Mouse (Mus musculus) MEL (cell line): ENCODE results near the gene Gigyf1. TPM values are rescaled to one million over a fixed set of nuclear protein-coding genes. Genes with fewer than 3 reads are reported as not detected.

Source experiments
- DNase-seq: peaks from one replicate; pipeline ENCODE4 v3.0.0; 2011; ENCODE audit warnings: low read depth, low spot score
- H3K27ac ChIP-seq: 2 replicates; pipeline ENCODE4 v1.5.1; 2012; ENCODE audit warnings: low read depth, mild to moderate bottlenecking, control low read depth, low read length, moderate library complexity; ENCODE audit not compliant: control insufficient read depth
- H3K27me3 ChIP-seq, 2 experiments: fragments of 150-350 bp in 1 of 2; sonication (generic) in 1 of 2; 2 replicates each; pipeline ENCODE4 v1.6.1; 2012; ENCODE audit warnings: low read length in 2 of 2, mild to moderate bottlenecking in 2 of 2, improper control_type of control experiment in 1 of 2, moderate library complexity in 1 of 2; ENCODE audit not compliant: insufficient read depth in 2 of 2, control insufficient read depth in 1 of 2
- H3K36me3 ChIP-seq, 2 experiments: 2 replicates each; pipeline ENCODE4 v1.6.1; 2012 to 2014; ENCODE audit warnings: low read length in 2 of 2, improper control_type of control experiment in 1 of 2, inconsistent platforms in 1 of 2, mild to moderate bottlenecking in 1 of 2; ENCODE audit not compliant: insufficient read depth in 2 of 2, control insufficient read depth in 1 of 2
- H3K4me1 ChIP-seq, 2 experiments: fragments of 150-350 bp in 1 of 2; sonication (generic) in 1 of 2; 2 replicates each; pipeline ENCODE4 v1.6.1; 2012; ENCODE audit warnings: low read length in 2 of 2, improper control_type of control experiment in 1 of 2, mild to moderate bottlenecking in 1 of 2; ENCODE audit not compliant: insufficient read depth in 2 of 2, control insufficient read depth in 1 of 2
- H3K4me3 ChIP-seq, 2 experiments: fragments of 150-350 bp in 1 of 2; sonication (generic) in 1 of 2; 2 replicates each; pipeline ENCODE4 v1.5.1; 2012; ENCODE audit warnings: low read depth in 2 of 2, low read length in 2 of 2, mild to moderate bottlenecking in 2 of 2, moderate library complexity in 2 of 2, control low read depth in 1 of 2, improper control_type of control experiment in 1 of 2; ENCODE audit not compliant: control insufficient read depth in 1 of 2, insufficient read depth in 1 of 2
- H3K79me2 ChIP-seq: 2 replicates; pipeline ENCODE4 v1.6.1; 2012; ENCODE audit warnings: mild to moderate bottlenecking, low read length, moderate library complexity; ENCODE audit not compliant: control insufficient read depth, poor library complexity, insufficient read depth
- H3K9ac ChIP-seq: 2 replicates; pipeline ENCODE4 v1.6.1; 2012; ENCODE audit warnings: low read depth, mild to moderate bottlenecking, control low read depth, low read length, moderate library complexity; ENCODE audit not compliant: control insufficient read depth, poor library complexity, severe bottlenecking
- H3K9me3 ChIP-seq: fragments of 150-350 bp; sonication (generic); replicated peaks from 2 replicates; pipeline ENCODE4 v1.6.1; 2012; ENCODE audit warnings: mild to moderate bottlenecking, low read length, improper control_type of control experiment, moderate library complexity; ENCODE audit not compliant: insufficient read depth
- CHD1 ChIP-seq: IDR thresholded peaks from 2 replicates; pipeline ENCODE4 v1.6.1; 2012; ENCODE audit warnings: low read depth, mild to moderate bottlenecking, inconsistent platforms, low read length, improper control_type of control experiment
- CHD2 ChIP-seq: IDR thresholded peaks from 2 replicates; pipeline ENCODE4 v1.6.1; 2011; ENCODE audit warnings: low read length, improper control_type of control experiment
- EP300 ChIP-seq, 2 experiments: IDR thresholded peaks; 2 replicates each; pipeline ENCODE4 v1.6.1; 2011; ENCODE audit warnings: improper control_type of control experiment in 2 of 2, low read length in 2 of 2, low read depth in 1 of 2, mild to moderate bottlenecking in 1 of 2
- ETS1 ChIP-seq: IDR thresholded peaks from 2 replicates; pipeline ENCODE4 v1.6.1; 2012; ENCODE audit warnings: low read depth, mild to moderate bottlenecking, inconsistent platforms, low read length, improper control_type of control experiment, moderate library complexity
- GATA1 ChIP-seq: IDR thresholded peaks from 2 replicates; pipeline ENCODE4 v1.6.1; 2011; ENCODE audit warnings: low read depth, low read length, improper control_type of control experiment
- HCFC1 ChIP-seq: IDR thresholded peaks from 2 replicates; pipeline ENCODE4 v1.6.1; 2012; ENCODE audit warnings: low read depth, mild to moderate bottlenecking, inconsistent platforms, low read length, improper control_type of control experiment, moderate library complexity
- JUND ChIP-seq: IDR thresholded peaks from 2 replicates; pipeline ENCODE4 v1.6.1; 2011; ENCODE audit warnings: low read depth, mild to moderate bottlenecking, improper control_type of control experiment, low read length
- MAZ ChIP-seq: IDR thresholded peaks from 2 replicates; pipeline ENCODE4 v1.6.1; 2012; ENCODE audit warnings: low read depth, mild to moderate bottlenecking, inconsistent platforms, low read length, improper control_type of control experiment
- MEF2A ChIP-seq: IDR thresholded peaks from 2 replicates; pipeline ENCODE4 v1.6.1; 2014; ENCODE audit warnings: low read depth, mild to moderate bottlenecking, inconsistent platforms, low read length, improper control_type of control experiment; ENCODE audit not compliant: poor library complexity, insufficient replicate concordance, severe bottlenecking; ENCODE audit errors: extremely low read depth
- MXI1 ChIP-seq: IDR thresholded peaks from 2 replicates; pipeline ENCODE4 v1.6.1; 2011; ENCODE audit warnings: mild to moderate bottlenecking, low read depth, low read length, improper control_type of control experiment
- MYB ChIP-seq: IDR thresholded peaks from 2 replicates; pipeline ENCODE4 v1.6.1; 2011; ENCODE audit warnings: mild to moderate bottlenecking, low read depth, low read length, improper control_type of control experiment
- NRF1 ChIP-seq: IDR thresholded peaks from 2 replicates; pipeline ENCODE4 v1.6.1; 2014; ENCODE audit warnings: low read depth, mild to moderate bottlenecking, inconsistent platforms, low read length, improper control_type of control experiment, moderate library complexity; ENCODE audit not compliant: poor library complexity, insufficient read depth, severe bottlenecking
- POLR2A ChIP-seq, 2 experiments: IDR thresholded peaks; 2 replicates each; pipeline ENCODE4 v1.6.1; 2011 to 2012; ENCODE audit warnings: low read length in 2 of 2, mild to moderate bottlenecking in 2 of 2, control low read depth in 1 of 2, improper control_type of control experiment in 1 of 2, low read depth in 1 of 2, moderate library complexity in 1 of 2; ENCODE audit not compliant: control insufficient read depth in 1 of 2, insufficient read depth in 1 of 2, poor library complexity in 1 of 2
- POLR2AphosphoS2 ChIP-seq: IDR thresholded peaks from 2 replicates; pipeline ENCODE4 v1.6.1; 2011; ENCODE audit warnings: low read length, improper control_type of control experiment
- RAD21 ChIP-seq: IDR thresholded peaks from 2 replicates; pipeline ENCODE4 v1.6.1; 2011; ENCODE audit warnings: mild to moderate bottlenecking, low read depth, low read length, improper control_type of control experiment
- RCOR1 ChIP-seq: IDR thresholded peaks from 2 replicates; pipeline ENCODE4 v1.6.1; 2012; ENCODE audit warnings: low read depth, mild to moderate bottlenecking, inconsistent platforms, low read length, improper control_type of control experiment
- SIN3A ChIP-seq: IDR thresholded peaks from 2 replicates; pipeline ENCODE4 v1.6.1; 2012; ENCODE audit warnings: low read length, improper control_type of control experiment, inconsistent platforms
- TCF12 ChIP-seq: IDR thresholded peaks from 2 replicates; pipeline ENCODE4 v1.6.1; 2014; ENCODE audit warnings: low read depth, mild to moderate bottlenecking, inconsistent platforms, low read length, improper control_type of control experiment, moderate library complexity
- UBTF ChIP-seq: IDR thresholded peaks from 2 replicates; pipeline ENCODE4 v1.6.1; 2012; ENCODE audit warnings: low read depth, mild to moderate bottlenecking, inconsistent platforms, low read length, improper control_type of control experiment, moderate library complexity, borderline replicate concordance; ENCODE audit not compliant: insufficient read depth
- USF1 ChIP-seq: IDR thresholded peaks from 2 replicates; pipeline ENCODE4 v1.6.1; 2014; ENCODE audit warnings: low read depth, mild to moderate bottlenecking, inconsistent platforms, low read length, improper control_type of control experiment, moderate library complexity
- USF2 ChIP-seq, 2 experiments: IDR thresholded peaks; 2 replicates each; pipeline ENCODE4 v1.6.1; 2011 to 2012; ENCODE audit warnings: improper control_type of control experiment in 2 of 2, low read length in 2 of 2, borderline replicate concordance in 1 of 2, inconsistent platforms in 1 of 2, low read depth in 1 of 2, mild to moderate bottlenecking in 1 of 2; ENCODE audit not compliant: insufficient read depth in 1 of 2
- ZKSCAN1 ChIP-seq: IDR thresholded peaks from 2 replicates; pipeline ENCODE4 v1.6.1; 2012; ENCODE audit warnings: low read depth, mild to moderate bottlenecking, inconsistent platforms, low read length, improper control_type of control experiment, moderate library complexity
- ZMIZ1 ChIP-seq: IDR thresholded peaks from 2 replicates; pipeline ENCODE4 v1.6.1; 2012; ENCODE audit warnings: low read depth, mild to moderate bottlenecking, inconsistent platforms, low read length, improper control_type of control experiment, moderate library complexity
- polyA plus RNA-seq, 2 experiments: library from polyadenylated mRNA; stranded (reverse) in 1 of 2; unstranded in 1 of 2; fragments of >175 nt in 1 of 2; fragments of >200 nt in 1 of 2; gene quantifications; 2 replicates each; pipeline versions ENCODE4 v1.2.1 to v1.2.4; 2012; ENCODE audit warnings: low replicate concordance in 2 of 2, low read depth in 1 of 2; ENCODE audit not compliant: insufficient read length in 2 of 2, insufficient read depth in 1 of 2, missing spikeins in 1 of 2
- total RNA-seq: library from RNA; depleted of rRNA; stranded (reverse); fragments of 300-350 nt; gene quantifications from 2 replicates; pipeline ENCODE4 v1.2.3, GENCODE M21; 2012

The Gigyf1 gene
- total and polyA plus RNA-seq, 3 experiments: 5.1 to 24.6 TPM; not detected in 1

- Histone ChIP-seq H3K27ac (no peak overlapping the region), H3K79me2 (peaks cover 12% of the 10 kb centered on the region), H3K9ac (no peak overlapping the region), H3K27me3 (no peaks in the 10 kb centered on the region), H3K36me3 (peaks cover 3 to 6% of the 10 kb centered on the region in 2 experiments), H3K4me1 (no peaks in the 10 kb centered on the region), H3K4me3 (no peak overlapping the region), H3K9me3 (no peaks in the 10 kb centered on the region)
- TF ChIP-seq CHD2: no peak
- no peak for TF ChIP-seq EP300 (IDR thresholded peaks at IDR 0.05; ENCODE audit: low read depth in 1 of 2, low read length in 2 of 2)
- no peak for TF ChIP-seq MXI1
- no peak for TF ChIP-seq CHD1
- no peak for TF ChIP-seq TCF12
- no peak for DNase-seq
Measured at GRCm38 (mm10) chr5:137526192-137526936, 8.0 kb downstream of the Gigyf1 start.

- Histone ChIP-seq H3K9me3 (no peaks in the 10 kb centered on the region), H3K36me3 (peaks cover 3 to 4% of the 10 kb centered on the region in 2 experiments), H3K4me1 (no peaks in the 10 kb centered on the region), H3K79me2 (peaks cover 22% of the 10 kb centered on the region), H3K9ac (no peak overlapping the region), H3K27ac (no peak overlapping the region), H3K4me3 (no peak overlapping the region), H3K27me3 (no peaks in the 10 kb centered on the region)
- no peak for DNase-seq
- TF ChIP-seq NRF1 (no peak), USF1 (no peak), ZKSCAN1 (no peak)
Measured at GRCm38 (mm10) chr5:137527413-137527812, 9.1 kb downstream of the Gigyf1 start.

GRCm38 (mm10) chr5:137528247-137528968 is 10.1 kb downstream of the Gigyf1 start:
- no peak for DNase-seq
- H3K9ac ChIP-seq: no peak overlapping the region
- no peaks in the 10 kb centered on the region for H3K4me1 ChIP-seq
- peaks cover 28% of the 10 kb centered on the region for H3K79me2 ChIP-seq
- H3K9me3 ChIP-seq: no peaks in the 10 kb centered on the region
- H3K27me3 ChIP-seq: no peaks in the 10 kb centered on the region
- TF ChIP-seq SIN3A (no peak), CHD2 (no peak), UBTF (no peak), MAZ (no peak), GATA1 (no peak), HCFC1 (no peak), JUND (no peak), MEF2A (no peak), ETS1 (no peak), USF2 (IDR thresholded peaks at IDR 0.05; ENCODE audit: borderline replicate concordance in 1 of 2, insufficient read depth in 1 of 2, low read depth in 1 of 2, low read length in 2 of 2) (no peak), ZMIZ1 (no peak; the same call in 1 of the 2 replicates), MYB (no peak), RAD21 (no peak), POLR2A (IDR thresholded peaks at IDR 0.05; ENCODE audit: control insufficient read depth in 1 of 2, insufficient read depth in 1 of 2, low read depth in 1 of 2, low read length in 2 of 2, poor library complexity in 1 of 2) (no peak; a peak in 1 of 4 replicates), POLR2AphosphoS2 (no peak; the same call in 1 of the 2 replicates), RCOR1 (no peak)
- TF ChIP-seq, all 39 proteins: peak for 0
- no peak overlapping the region for H3K27ac ChIP-seq
- no peak overlapping the region for H3K4me3 ChIP-seq
- H3K36me3 ChIP-seq: peaks cover 3 to 4% of the 10 kb centered on the region in 2 experiments
